Mouse (Mus musculus) liver, postnatal 0 days (tissue): Measurements from ENCODE around the gene Top2a. TPM values are rescaled to one million over a fixed set of nuclear protein-coding genes. Genes with fewer than 3 reads are reported as not detected.

Experiments used
- ATAC-seq: fragments of 200-750 bp; cut with Nextera tagmentation; 2 replicates; pipeline ENCODE4 v1.8.0; 2017; ENCODE audit warnings: mild to moderate bottlenecking, moderate library complexity
- DNase-seq: peaks from one replicate; pipeline ENCODE4 v3.0.0-alpha.2; 2016
- H3K27ac ChIP-seq: fragments of 300-500 bp; sonication (generic); 2 replicates; pipeline ENCODE4 v1.5.1; 2014; ENCODE audit warnings: antibody characterized with exemption, moderate library complexity, mild to moderate bottlenecking, low read depth
- H3K27me3 ChIP-seq: fragments of 300-500 bp; sonication (generic); 2 replicates; pipeline ENCODE4 v1.6.1; 2014; ENCODE audit warnings: low read length, control low read depth, mixed read lengths; ENCODE audit not compliant: insufficient read depth
- H3K36me3 ChIP-seq: fragments of 300-500 bp; sonication (generic); replicated peaks from 2 replicates; pipeline ENCODE4 v1.6.1; 2014; ENCODE audit warnings: mild to moderate bottlenecking, control low read depth, low read length, moderate library complexity, mixed read lengths; ENCODE audit not compliant: insufficient read depth
- H3K4me1 ChIP-seq: fragments of 300-500 bp; sonication (generic); 2 replicates; pipeline ENCODE4 v1.6.1; 2014; ENCODE audit warnings: antibody characterized with exemption, mild to moderate bottlenecking, control low read depth; ENCODE audit not compliant: insufficient read depth
- H3K4me2 ChIP-seq: fragments of 300-500 bp; sonication (generic); 2 replicates; pipeline ENCODE4 v1.6.1; 2014; ENCODE audit warnings: low read depth, mild to moderate bottlenecking, low read length, moderate library complexity, mixed read lengths
- H3K4me3 ChIP-seq: fragments of 300-500 bp; sonication (generic); 2 replicates; pipeline ENCODE4 v1.5.1; 2014; ENCODE audit warnings: low read depth, low read length
- H3K9ac ChIP-seq: fragments of 300-500 bp; sonication (generic); replicated peaks from 2 replicates; pipeline ENCODE4 v1.6.1; 2014; ENCODE audit warnings: mild to moderate bottlenecking, moderate library complexity
- H3K9me3 ChIP-seq: fragments of 300-500 bp; sonication (generic); 2 replicates; pipeline ENCODE4 v1.6.1; 2016; ENCODE audit warnings: mild to moderate bottlenecking, control low read depth, low read length, mixed read lengths
- CTCF ChIP-seq: sonication (generic); IDR thresholded peaks from 2 replicates; pipeline ENCODE4 v1.5.1; 2016; ENCODE audit warnings: antibody characterized with exemption, low read depth
- EP300 ChIP-seq: IDR thresholded peaks from 2 replicates; pipeline ENCODE4 v1.6.1; 2016; ENCODE audit warnings: antibody characterized with exemption, low read depth, mild to moderate bottlenecking
- WGBS: fragments of 180-500 bp; shearing (Covaris S2); extraction: QIAGEN DNeasy Blood & Tissue Kit; methylation state at CpG from one replicate; pipeline ENCODE4 v1.1.7; 2014; ENCODE audit not compliant: insufficient replicate concordance; 5-methylcytosine and 5-hydroxymethylcytosine counted together
- polyA plus RNA-seq: library from polyadenylated mRNA; unstranded; fragments of >200 nt; fragmentation: Nextera tagmentation; extraction: Ambion mirVana; gene quantifications from 2 replicates; pipeline ENCODE4 v1.2.1, GENCODE M21; 2015

The Top2a gene
- polyA plus RNA-seq, 1 experiment from 2014 or later: 90.2 TPM

DNA sequence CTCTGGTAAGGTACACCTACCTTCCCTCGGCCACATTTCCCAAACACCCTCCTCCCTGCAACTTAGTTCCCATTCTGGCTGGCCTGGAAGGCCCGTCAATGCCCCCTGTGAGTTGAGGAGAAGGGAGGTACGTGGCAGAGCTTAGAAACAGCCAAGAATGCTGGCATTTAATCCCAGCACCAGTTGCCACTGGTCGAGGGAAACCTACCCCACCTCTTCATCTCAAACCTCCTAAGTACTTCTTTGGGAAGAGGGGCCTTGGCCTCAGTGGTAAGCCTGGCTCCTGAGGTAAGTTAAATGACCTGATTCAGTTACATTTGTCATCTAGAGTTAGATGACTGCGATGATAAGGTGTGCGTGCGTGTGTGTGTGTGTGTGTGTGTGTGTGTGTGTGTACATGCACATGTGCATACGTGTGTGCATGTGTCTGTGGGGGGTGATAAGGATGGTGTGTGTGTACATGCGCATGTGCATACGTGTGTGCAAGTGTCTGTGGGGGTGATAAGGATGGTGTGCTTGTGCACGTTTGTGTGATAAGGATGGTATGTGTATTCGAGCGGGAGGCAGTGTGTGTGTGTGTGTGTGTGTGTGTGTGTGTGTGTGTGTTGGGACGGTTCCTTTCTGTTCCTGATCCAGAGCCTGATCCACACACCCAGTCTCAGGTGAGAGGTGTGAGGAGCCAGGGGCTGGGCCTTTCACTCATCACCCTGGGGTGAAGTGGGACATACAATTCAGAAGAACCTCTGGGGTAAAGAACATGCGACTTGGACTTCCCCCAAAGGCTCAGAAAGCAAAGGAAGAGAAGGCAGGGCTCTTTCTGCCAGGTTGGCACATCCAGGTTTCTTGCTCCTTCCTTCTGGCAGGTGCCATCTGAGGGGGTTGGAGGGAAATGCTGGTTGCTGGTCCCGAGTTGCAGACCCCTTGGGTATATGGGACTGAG is 18.1 kb upstream of the Top2a start:
- Histone ChIP-seq H3K4me2 (peak overlapping the region; percentile 89), H3K4me3 (peak overlapping the region; percentile 75), H3K27me3 (peaks cover 9% of the 10 kb centered on the region), H3K36me3 (peaks cover 2% of the 10 kb centered on the region; the same call in 1 of the 2 replicates), H3K4me1 (peaks cover 24% of the 10 kb centered on the region), H3K27ac (peak overlapping the region; percentile 87), H3K9ac (peak overlapping the region; percentile 86), H3K9me3 (no peaks in the 10 kb centered on the region)
- DNase-seq (no peak), ATAC-seq (no peak)
- no peak for TF ChIP-seq EP300
- no peak for TF ChIP-seq CTCF
- WGBS: 7% methylated on average over 16 of the region's 16 CpGs

DNA sequence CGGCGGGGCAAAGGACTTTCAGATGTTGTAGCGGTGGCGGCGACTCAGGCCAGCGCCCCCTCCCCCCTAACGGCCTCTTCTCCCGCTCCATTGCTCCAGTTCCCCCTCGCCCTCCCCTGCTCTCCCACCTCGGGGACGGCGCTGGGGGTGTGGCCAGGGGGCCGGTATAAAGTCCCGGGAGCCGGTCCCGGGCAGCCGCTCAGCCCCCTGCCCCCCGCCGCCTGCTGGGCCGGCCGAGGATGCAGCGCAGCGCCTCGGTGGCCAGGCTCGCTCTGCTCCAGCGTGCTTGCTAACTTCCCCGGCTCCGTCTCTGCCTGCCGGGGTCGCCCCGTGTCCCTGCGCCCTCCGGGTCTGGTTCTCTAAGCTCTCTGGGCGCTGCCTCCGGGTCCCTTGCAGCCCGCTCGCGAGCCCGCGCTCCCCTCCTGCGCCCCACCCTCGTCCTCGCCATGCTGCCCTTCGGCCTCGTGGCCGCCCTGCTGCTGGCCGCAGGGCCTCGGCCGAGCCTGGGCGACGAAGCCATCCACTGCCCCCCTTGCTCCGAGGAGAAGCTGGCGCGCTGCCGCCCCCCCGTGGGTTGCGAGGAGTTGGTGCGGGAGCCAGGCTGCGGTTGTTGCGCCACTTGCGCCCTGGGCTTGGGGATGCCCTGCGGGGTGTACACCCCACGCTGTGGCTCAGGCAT is 17.2 kb upstream of the Top2a start, which contains the start of gene Igfbp4:
Gene Igfbp4, plus strand, starts transcription at position 194 of the 679 bp plus-strand sequence.
- 2% methylated on average over 62 of the region's 63 CpGs for WGBS
- ATAC-seq: peak; percentile 39
- H3K4me2 ChIP-seq: peak within 1 kb of the TSS; percentile 89
- peak within 1 kb of the TSS; percentile 75 for H3K4me3 ChIP-seq
- TF ChIP-seq EP300 (no peak), CTCF (no peak)
- H3K9me3 ChIP-seq: no peaks in the 10 kb centered on the region
- peak; percentile 81 for DNase-seq
- H3K36me3 ChIP-seq: 0 out of 2 replicates have a peak, but pooled peaks cover 2% of the 10 kb centered on the region
- peak within 1 kb of the TSS; percentile 87 for H3K27ac ChIP-seq
- peak within 1 kb of the TSS; percentile 86 for H3K9ac ChIP-seq
- peaks cover 19% of the 10 kb centered on the region for H3K4me1 ChIP-seq
- H3K27me3 ChIP-seq: peaks cover 9% of the 10 kb centered on the region

DNA sequence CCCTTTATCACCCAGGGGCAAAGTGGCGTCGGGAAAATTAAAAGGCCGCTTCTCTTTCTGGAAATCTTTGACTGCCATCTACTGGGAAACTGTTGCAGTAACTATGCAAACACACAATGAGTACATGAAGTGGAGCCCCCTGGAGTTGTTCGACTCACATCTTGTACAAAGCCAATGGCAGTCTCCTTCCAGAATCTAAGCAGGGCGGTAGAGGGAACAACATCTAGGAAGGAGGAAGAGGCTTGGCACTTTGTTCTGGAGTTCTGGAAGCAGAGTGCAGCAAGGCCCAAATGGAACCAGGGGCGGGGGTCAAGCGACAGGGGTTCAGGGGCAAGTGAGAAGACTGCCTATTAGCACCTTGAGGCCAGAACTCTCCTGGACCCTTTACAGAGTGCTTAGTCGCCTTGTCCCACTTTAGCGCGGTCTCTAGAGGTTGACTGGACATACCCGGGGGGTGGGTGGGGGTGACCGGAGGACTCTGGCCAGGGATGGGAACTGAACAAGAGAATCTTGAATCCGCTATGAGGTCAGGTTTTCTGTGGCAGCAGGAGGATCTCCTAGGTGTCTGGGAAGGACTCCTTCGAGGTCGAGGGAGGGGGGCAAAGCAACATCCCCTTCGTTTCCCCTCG is 16.5 kb upstream of the Top2a start:
- DNase-seq (peak; percentile 45), ATAC-seq (peak; percentile 18; the same call in 1 of the 2 replicates)
- peak overlapping the region; percentile 75 for H3K4me3 ChIP-seq
- H3K9ac ChIP-seq: peak overlapping the region; percentile 86
- H3K27me3 ChIP-seq: peaks cover 9% of the 10 kb centered on the region
- peaks cover 14% of the 10 kb centered on the region for H3K4me1 ChIP-seq
- H3K27ac ChIP-seq: peak overlapping the region; percentile 87
- H3K36me3 ChIP-seq: 0 out of 2 replicates have a peak, but pooled peaks cover 2% of the 10 kb centered on the region
- TF ChIP-seq EP300 (no peak), CTCF (peak; percentile 69)
- peak overlapping the region; percentile 89 for H3K4me2 ChIP-seq
- 3% methylated on average over 13 of the region's 17 CpGs for WGBS
- no peaks in the 10 kb centered on the region for H3K9me3 ChIP-seq

DNA sequence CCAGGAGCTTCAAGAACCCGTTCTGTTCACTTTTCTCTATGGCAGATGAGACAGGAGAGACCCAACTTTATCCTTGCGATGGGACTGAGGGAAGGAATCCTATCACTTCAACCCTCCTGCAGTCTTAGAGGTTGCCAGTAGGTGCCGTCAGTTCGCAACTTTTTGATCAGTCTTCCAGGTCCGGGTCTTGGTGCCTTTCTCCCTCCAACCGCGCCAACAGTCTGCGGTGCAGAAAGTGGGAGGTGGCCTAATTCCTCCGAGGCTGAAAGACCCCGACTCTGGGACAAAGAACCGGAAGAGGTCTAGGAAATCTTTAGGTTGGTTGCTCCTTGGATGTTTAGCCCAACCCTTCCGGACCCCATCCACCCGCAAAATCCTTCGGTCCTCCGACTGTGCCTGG is 15.8 kb upstream of the Top2a start:
- 2% methylated on average over 15 of the region's 15 CpGs for WGBS

DNA sequence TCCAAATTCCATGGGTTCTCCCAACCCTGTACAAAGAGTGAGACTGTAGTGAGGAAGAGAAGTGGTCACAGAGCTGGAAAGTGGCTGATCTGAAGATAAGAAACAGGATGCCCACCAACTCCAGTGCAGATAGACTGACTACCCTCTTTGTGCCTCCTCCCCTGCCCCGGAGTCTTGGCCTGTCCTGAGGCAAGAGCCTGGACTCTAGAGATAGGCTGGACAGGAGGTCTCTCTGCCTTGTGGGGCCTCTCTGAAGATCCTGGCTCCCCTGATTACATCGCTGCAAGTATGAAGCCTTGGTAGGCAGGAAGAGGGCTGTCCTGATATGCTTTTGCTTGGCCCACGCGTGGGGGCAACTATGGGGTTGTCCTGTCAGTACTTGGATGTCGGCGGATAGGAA is 12.3 kb upstream of the Top2a start:
- peaks cover 3% of the 10 kb centered on the region for H3K4me1 ChIP-seq
- DNase-seq (no peak), ATAC-seq (no peak)
- no peak overlapping the region for H3K4me2 ChIP-seq
- H3K36me3 ChIP-seq: no peaks in the 10 kb centered on the region
- peaks cover 4% of the 10 kb centered on the region for H3K27me3 ChIP-seq
- WGBS: 36% methylated on average over 6 of the region's 6 CpGs
- H3K9ac ChIP-seq: no peak overlapping the region
- TF ChIP-seq CTCF (no peak), EP300 (no peak)
- H3K27ac ChIP-seq: no peak overlapping the region
- H3K4me3 ChIP-seq: no peak overlapping the region
- no peaks in the 10 kb centered on the region for H3K9me3 ChIP-seq

More for the DNA sequence above, 15.8 kb upstream of the Top2a start:
- H3K4me3 ChIP-seq: peak overlapping the region; percentile 75
- H3K36me3 ChIP-seq: no peaks in the 10 kb centered on the region
- H3K27me3 ChIP-seq: peaks cover 9% of the 10 kb centered on the region
- ATAC-seq: peak; percentile 29; the same call in 1 of the 2 replicates
- peak overlapping the region; percentile 86 for H3K9ac ChIP-seq
- H3K27ac ChIP-seq: peak overlapping the region; percentile 39; the same call in 1 of the 2 replicates
- H3K4me1 ChIP-seq: peaks cover 14% of the 10 kb centered on the region
- TF ChIP-seq CTCF: peak; percentile 88
- TF ChIP-seq EP300: no peak
- no peaks in the 10 kb centered on the region for H3K9me3 ChIP-seq
- DNase-seq: peak; percentile 81
- peak overlapping the region; percentile 89 for H3K4me2 ChIP-seq
